Mouse (Mus musculus): ENCODE data around the gene Nlrc5.

The Nlrc5 gene

DNA sequence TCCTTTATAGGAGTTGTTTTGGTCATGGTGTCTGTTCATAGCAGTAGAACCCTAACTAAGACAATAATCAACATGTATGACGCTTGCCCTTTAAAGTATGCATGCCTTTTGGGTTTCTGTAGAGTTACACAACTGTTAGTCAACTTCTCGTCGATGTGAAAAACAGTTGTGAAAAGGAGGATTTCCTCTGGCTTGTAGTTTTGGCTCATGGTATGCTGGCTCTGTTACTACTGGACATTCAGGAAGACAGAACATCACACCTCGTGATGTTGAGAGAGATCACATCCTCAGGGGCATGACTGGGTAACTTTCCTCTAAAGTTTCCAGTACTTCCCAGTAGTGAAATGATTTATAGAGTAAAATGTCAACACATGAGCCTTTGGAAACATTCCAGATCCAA is 96.5 kb downstream of the Nlrc5 start:
- no peak for DNase-seq (ENCODE audit: low spot score)

DNA sequence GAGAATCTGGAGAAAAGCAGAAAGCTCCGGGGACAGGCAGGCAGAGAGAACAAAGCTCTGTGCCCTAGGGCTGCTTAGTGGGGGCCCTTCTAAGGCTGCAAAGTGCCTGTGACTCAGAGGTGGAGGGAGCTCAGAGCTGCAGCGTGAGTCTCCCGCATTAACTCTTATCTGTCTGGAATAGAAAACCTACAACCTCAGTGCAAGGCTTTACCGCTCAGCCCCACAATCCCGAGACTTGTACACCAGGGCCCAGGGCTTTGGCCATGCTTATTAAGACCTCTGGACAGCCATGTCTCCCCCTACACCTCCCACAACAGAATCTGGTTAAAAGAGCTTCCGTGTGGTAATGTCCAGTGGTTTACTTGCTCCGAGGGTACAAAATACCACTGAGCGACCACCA is 97.8 kb downstream of the Nlrc5 start:
- DNase-seq (ENCODE audit: low spot score), result no peak

DNA sequence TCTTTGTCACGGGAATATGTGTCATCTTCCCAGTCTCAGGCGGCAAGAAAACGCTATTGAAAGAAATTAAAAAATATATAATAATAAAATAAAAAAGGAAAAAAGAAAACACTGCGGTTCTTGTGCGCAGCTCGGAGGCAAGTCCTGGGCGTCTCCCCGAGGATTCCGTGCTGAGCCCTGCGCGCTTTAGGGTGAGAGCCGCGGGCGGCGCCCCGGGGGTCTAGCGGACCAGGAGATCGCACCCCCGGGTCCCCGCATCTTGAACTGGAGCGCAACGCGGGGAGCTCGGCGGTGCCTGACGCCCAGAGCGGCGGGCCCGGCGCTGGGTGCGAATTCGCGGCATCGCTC is 98.3 kb downstream of the Nlrc5 start:
- no peak for DNase-seq (ENCODE audit: low spot score)

DNA sequence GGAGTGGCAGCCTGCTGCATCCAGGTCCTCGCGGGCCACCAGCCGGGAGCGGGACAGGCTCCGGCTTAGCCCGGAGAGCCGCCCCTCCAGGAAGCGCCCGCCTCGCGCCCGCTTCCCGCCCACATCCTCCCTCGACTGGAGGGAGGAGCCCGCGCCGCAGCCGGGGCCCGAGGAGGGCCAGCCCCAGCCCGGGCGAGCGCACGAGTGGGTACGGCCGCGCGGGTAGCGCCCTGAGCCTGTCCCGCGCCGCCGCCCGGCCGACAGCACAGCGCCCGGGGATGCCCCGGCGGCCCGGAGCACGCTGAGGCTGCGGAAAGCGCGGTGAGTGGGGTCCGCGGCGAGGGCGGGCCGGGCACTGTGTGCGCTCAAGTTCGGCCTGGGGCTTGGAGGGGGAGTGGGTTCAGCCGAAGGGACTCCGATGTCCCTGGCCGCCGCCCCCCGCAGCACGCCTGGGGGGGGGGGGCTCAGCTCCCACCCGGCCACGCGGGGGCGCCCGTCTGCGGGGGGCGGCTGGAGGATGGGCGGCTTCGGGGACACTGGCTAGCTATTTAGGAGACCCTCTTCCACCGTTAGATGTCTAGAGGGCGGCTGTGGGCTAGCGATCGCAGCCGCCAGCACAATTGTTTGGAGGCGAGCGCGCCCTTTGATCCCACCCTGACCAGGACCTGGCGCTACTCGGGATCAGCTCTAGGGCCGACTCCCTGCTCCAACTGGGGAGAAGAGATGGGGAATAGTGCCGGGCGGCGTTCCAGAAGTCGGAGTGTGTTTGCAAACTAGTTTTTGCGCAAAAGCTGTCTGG is 98.9 kb downstream of the Nlrc5 start, which contains the start of gene Cpne2:
Cpne2 (plus strand) TSS at position 118 of the 799 bp plus-strand sequence.
- DNase-seq (ENCODE audit: low spot score), result peak; percentile 42

DNA sequence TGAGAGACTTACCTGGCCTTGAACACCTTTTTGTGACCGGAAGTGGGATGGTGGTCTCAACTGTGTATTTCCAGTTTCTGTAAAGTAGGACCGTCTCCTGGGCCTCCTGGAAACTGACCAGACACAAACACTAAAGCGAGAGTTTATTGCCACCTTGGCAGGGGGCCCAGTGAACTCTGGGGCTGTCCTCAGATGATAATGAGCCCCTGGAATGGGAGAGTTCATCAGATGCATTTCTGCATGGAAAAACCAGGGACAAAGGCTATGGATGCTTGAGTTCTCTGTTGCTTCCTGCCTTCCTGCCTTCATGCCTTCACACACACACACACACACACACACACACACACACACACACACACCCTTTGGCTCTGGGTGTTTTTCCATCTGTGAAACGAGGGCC is 100.5 kb downstream of the Nlrc5 start:
- DNase-seq (ENCODE audit: low spot score), result no peak

DNA sequence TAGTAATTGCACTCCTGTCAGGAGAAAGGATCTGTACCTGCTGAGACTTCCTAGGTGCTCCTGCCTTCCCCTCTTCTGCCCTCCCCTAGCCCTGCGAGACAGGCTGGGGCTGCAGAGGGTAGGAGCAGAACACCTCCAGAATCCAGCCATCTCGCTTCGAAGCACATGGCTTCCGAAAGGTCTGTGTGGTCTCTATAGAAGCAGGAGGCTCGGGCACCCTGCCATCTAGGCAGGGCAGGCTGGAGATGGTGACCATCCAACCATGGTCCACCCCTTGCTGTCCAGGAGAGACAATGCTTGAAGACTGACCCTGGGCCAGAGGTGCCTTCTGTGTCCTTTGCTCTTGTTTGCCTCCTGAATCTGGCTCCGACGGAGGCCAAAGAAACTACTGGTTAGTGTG is 101.5 kb downstream of the Nlrc5 start:
- no peak for DNase-seq (ENCODE audit: low spot score)

DNA sequence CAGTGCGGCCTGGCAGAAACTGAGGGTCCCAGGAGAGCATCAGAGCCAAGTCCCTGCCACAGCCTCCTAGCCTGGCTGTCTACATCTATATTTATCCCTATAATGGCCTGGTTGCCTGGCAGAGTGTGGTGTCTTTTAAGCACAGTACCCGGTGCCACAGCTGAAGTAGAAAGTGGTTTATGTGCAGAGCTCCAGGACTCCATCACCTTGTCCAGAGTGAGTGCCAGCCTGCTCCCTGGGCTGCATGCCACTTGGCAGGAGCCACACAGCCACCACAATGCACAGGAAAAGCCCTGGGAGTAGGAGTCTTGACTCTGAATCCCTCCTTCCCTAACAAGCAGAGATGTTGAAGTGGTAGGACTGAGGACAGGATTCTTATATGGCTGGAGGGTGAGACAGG is 103.3 kb downstream of the Nlrc5 start:
- DNase-seq (ENCODE audit: low spot score), result no peak

DNA sequence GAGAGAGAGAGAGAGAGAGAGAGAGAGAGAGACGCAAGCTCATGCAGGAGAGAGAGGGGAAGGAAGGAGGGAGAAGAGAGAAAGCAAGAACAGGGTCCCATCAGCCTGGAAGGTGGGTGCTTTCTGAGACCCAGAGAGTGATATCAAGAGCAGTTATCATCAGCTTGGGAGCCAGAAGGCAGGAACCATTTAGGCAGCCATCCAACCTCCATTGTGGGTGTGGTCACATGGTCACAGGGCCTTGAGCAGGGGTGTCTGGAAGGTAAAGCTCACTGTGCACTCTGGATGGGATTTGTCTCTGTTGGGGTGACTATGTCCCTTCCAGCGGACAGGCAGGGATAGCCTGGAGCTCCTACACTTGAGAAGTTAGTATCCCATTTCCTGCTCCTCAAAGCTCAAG is 105.9 kb downstream of the Nlrc5 start:
- no peak for DNase-seq (ENCODE audit: low spot score)

DNA sequence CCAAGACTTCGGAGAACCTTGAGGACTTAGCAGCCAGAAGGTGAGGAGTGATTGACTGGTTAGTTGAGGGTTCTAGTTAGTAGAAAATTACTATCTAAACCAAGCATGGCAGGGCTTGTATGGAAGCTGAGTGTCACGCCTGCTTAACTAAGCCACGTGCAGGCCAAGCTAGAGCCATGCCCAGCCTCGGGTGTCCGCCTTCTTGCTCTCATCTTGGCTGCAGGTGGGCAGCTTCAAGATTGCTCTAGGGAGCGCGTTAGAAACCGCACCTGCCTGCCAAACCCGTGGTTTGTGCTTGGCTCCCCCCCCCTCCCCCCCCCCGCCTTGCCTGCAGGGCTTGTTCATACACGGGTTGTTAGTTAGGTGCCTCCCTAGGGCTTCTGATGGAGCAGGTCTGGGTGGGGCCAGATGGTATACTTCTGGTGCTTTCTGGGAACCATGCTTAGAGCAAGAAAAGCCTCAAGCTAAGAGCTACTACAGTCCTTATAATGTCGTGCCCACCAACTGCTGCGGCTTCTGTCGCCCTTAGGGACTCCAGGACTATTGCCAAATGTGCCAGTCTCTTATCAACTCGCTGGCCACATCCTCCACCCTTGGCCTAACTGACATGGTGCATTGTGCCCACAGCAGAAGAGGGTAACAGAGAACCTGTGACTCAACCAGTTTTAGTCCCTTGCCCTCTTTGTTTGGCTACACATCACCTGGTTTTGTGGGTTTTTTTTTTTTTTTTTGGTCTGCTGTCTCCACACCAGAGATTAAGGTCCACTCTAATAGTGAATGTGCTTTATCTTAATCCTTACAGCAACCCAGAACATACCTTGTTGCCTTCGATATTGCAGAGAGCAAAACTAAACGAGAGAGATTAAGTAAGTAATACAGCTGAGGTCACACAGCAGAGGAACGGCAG is 107.0 kb downstream of the Nlrc5 start:
- no peak for DNase-seq (ENCODE audit: low spot score)

DNA sequence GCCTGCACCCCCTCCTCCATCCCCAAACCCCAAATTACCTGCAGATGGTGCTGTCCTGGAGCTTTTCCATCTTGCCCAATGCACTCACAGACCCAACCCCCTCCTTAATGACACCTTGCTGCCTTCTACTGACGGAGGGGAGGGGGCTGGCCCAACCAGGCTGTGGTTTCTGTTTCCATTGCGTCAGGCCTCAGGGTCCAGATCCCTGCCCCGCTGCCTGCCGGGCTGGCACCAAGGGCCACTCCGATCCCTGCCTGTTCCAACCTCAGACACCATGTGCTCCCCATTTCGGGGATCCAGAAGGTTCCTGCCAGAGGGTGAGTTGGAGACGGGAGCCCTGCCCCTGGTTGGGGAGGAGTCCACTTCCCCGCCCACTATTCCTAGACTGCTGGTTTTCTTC is 109.8 kb downstream of the Nlrc5 start:
- no peak for DNase-seq (ENCODE audit: low spot score)

DNA sequence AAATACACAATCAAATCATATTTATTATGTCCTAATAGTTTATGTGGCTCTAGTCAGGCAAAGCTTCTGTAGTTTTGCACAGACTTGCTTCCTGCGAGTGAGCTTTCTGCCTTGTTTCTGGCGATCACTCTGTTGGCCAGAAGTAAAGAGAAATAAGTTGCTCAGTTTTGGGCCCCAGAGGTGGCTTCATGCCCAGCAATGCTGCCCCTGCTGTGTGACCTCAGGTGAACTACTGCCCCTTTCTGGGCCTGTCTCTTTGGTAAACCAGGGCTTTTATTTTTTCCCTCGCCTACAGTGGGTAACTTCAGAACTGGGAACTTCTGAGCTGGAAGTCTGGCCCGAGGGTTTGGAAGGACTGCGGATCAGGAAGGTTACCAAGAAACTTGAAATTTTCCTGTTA is 114.9 kb downstream of the Nlrc5 start:
- no peak for DNase-seq (ENCODE audit: low spot score)

DNA sequence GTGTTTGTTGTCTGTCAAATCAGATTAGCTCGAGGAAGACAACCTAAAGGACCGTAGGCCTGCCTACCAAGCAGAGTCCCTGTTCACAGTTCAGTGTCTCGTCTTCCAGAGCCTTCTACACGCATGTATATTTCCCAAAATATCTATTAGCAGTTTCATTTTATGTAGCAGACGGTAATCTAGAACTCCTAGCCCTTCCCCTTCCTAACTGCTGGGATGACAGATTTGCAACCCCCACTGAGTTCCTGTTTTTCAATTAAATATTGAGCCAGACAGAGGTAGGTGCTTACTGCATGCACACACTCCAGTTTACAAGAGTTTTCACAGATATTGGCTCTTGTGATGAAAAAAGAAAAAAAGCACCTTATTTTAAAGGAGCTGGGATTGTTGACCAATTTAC is 115.3 kb downstream of the Nlrc5 start:
- no peak for DNase-seq (ENCODE audit: low spot score)

DNA sequence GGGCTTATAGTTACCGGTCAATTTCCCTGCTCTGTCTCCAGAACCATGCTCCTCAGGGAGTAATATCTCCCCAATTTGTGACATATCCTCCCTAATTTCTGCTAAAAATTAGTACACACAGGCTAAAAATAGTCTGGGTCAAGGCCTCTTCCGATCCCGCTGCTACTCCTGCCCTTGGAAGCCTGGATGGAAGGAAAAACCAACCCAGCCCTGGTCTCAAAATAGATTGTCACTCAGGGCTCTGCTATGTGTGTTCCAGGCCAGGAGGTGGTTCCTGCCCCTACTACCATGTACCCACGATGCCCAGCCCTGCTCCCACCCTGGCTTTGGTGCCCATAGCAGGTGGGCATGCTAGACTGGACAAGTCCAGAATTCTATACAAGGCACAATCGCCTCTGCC is 115.8 kb downstream of the Nlrc5 start:
- no peak for DNase-seq (ENCODE audit: low spot score)

DNA sequence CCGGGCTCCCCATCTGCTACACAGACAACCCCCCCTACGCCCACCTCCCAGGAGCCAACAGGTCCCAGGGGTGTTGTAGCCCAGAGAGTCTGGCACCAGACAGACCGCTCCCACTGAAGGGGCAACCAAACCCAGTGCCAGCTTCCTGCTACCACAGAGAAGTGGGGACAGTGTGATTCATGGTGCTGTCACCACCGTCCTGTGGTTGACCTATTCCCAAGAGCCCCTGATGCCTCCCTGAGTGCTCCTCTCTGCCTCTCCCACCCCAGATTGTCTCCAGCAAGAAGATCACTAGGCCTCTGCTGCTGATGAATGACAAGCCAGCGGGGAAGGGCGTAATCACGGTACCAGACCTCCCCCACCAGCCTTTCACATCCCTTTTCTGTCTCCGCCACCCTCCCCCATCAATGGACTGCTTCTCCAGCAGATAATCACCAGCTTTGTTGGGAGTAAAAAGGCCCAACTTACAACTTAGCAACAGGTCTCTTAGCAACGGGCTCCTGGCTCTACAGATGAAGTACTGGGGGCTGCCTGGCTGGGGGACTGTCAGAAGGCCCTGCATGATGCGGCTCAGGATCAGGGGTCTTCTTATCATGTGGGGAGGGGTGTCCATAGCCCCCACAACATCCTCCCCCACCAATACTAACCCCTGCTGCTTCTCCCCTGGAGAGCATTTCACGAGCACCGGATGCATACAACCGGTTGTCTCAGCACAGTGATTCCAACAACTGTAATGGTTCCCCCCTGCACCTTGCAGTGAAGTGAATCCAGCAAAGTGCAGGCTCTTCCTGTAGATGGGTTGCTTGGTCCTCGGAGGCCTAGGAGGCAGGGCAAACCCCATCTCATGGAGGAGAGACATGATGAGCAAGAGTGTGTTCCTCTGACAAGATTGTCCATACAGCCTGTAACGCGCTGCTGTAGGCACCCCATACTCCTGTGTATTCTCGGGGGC is 117.6 kb downstream of the Nlrc5 start:
- DNase-seq (ENCODE audit: low spot score), result no peak

DNA sequence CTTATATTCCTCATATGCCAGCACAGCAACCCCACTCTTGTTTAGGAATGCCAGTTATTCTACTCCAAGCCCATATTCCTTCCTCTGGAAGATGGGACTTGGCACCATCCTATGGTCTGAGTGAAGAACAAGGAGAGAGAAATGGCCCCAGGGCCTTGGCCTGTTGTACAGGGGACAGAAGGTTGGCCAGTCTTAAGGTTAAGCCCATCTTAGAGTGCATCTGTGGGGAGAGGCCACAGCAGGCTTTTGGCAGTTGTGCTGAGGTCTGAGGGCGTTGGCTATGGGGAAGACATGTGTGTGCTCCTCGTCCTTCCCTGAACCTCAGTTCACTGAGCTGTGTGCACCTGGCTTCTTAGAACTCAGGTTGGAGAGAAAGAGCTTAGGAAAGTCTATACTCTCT is 118.5 kb downstream of the Nlrc5 start:
- no peak for DNase-seq (ENCODE audit: low spot score)

DNA sequence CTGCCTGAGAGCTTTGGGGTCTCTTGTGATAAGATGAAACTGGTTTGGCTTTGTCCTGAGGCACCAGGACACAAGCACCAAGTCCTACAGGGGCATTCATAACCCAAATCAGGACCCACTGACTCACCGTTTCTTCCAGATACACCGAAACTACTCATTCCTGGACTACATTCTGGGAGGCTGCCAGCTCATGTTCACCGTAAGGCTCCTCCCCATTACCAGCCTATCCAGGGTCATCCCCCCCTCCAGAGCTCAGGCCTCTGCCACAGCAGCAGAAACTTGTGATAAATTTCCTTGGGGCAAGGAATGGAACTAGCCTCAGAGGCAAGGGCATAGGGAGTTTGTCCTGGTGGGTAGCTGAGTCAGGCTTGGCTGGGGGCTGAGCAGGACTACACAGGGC is 123.1 kb downstream of the Nlrc5 start:
- DNase-seq (ENCODE audit: low spot score), result no peak

DNA sequence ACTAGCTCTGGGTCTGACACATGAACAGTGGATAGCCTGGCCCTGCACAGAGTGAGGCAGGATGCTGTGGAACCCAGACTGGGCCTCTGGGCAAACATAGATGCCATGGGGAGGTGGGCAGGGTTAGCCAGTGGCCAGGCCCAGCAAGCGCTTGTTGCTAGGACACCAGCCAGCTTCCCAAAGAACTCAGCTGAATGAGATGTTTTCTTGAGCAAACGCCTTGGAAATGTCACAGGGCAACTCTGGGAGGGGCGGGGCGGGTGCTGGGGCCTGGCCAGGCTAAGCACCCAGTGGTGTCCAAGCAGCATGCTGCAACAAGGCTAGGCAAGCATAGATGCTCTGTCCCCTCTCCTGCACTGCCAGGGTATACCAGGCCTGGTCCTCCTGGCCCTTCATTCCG is 127.1 kb downstream of the Nlrc5 start:
- DNase-seq (ENCODE audit: low spot score), result no peak

DNA sequence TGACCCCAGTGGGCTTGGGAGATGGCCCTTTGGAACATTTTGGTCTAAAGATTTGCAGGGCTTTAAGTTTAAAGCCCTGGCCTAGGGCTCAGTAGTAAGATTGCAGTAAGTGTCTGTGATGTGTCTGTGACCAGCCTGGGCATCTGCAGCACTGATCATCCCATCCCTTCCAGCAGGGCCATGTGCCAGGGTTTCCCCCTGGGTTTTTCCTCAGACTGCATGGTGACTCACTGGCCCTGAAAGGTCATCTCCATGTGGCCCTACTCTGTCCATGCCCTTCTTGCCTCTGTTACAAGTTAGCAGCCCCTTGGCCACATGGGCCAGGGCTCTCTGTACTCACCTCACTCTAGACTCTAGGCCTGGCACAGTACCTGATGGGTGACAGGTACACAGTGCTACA is 130.3 kb downstream of the Nlrc5 start:
- no peak for DNase-seq (ENCODE audit: low spot score)

DNA sequence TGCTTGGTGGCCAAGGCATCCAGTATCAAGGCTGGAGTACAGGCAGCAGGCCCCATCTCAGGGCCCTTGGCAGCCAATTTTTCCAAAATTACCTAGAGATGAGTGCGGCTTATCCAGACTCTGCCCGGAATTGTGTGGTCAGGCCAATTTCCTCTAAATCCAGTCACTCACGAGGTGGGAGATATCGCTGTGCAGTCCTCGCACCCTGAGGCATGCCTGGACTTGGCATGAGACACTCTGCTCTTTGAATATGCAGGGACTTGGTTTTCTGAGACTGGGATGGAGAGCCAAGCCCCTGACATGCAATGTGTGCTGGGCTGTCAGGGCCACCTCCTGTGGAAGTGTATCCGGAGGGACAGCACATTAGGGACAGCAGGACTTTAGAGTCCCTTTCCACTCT is 131.9 kb downstream of the Nlrc5 start:
- DNase-seq (ENCODE audit: low spot score), result no peak

DNA sequence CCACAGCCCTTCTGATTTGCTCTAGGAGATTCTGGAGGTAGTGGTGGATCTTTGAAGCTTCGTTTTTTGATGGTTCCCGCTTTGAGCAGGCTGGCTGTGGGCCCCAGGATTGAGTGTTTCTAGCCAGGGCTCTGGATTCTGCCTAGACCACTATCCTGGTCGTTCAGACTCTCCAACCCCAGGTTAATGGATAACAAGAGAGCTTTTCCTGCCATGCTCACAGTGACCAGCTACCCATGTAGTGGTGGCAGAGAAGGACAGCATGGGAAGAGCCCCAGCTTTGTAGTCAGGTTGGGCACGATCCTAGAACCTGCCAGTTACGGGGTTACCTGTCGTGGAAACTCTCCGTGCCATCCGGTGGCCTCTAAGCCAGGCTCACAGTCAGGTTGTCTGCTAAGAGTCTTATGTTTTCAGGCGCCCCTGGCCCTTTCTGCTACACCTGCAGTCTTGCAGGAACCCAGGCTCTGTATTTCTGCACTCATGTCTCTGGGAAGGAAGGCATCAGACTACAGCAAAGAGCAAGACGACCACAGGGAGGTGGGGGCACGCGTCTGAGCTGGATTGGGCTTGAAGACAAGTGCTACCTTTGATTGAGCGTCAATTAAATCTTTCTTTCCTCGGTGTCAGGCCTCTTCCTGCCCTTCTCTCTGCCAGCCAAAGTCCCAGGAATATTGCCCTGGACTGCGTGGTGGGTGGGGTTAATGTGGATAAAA is 132.4 kb downstream of the Nlrc5 start:
- no peak for DNase-seq (ENCODE audit: low spot score)

DNA sequence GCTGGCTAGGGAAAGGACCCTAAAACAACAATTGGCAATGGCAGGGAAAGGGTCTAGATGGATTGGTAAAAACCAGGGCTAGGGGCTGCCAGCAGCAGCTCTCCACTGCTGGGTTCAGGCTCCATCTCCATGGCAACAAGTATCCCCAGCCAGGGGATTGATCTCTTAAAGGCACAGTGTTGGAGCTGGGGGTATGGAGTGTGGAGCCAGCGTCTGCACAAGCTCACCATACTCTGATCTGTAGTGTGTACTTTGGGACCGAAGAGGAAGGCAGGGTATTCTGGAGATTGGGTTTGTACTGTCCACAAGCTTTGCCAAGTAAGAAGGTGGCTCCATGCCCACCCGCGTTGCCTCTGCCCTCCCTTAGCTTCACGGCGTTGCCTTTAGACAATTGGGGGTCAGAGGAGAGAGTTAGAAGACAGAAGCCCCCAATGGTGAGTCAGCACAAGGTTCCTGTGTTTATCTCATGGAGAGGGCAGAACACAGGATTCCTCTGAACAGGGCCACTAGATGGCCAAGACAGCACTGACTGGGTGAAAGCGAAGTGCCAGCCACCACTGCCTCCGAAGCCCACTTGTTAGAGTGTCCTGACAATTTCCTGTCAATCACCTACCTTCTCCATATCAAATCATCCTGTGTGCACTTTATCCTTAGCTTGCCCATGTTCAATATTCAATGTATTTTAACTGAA is 133.1 kb downstream of the Nlrc5 start:
- DNase-seq (ENCODE audit: low spot score), result no peak
